Mouse (Mus musculus): Measurements from ENCODE around the gene Plppr1.

The Plppr1 gene

DNA sequence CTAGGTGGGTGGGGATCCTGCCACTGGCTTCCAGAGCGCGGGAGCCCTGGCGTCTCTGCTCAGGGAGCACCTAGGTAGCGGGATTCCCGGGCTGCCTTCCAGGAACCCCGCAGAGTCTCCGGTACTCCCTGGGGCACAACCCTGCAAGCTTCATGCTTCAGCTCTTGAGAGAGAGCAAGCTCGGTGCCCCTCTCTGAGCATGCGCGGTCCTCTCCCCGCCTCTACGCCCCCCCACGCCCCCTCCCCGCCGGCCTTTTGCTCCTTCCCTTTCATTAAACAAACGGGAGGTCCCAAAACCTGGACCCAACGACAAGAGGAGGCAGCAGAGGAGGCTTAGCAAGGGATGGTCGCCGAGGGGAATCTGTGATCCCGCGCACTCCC is at the start of gene Plppr1:
Gene Plppr1 (plus strand): TSS at position 253 of the 381 bp plus-strand sequence.
- no peak for DNase-seq (ENCODE audit: low read depth)

DNA sequence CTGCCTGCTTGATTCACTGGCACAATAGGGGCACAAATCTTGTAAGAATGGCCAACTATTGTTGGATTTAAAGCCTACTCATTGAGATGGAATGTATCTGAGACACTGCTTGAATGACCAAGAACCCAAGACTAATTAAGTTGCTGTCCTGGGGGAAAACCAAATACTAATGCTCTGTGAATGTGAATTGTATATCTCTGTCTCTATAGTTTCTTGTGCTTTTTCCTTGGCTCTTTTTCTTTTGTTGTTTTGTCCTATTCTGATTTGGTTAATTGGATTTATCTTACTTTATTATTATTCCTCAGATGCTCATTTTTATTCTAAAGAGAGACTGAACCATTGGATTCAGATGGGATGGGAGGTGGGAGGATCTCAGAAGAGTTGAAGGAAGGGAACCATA is 42.4 kb upstream of the Plppr1 start:
- no peak for DNase-seq (ENCODE audit: low read depth)

- no peak for DNase-seq (ENCODE audit: low read depth)
These were observed 35.9 kb upstream of the Plppr1 start for GRCm38 (mm10) chr4:49023221-49023620.

- no peak for DNase-seq (ENCODE audit: low read depth)
These were observed 20.8 kb upstream of the Plppr1 start for GRCm38 (mm10) chr4:49038311-49038710.

GRCm38 (mm10) chr4:49039854-49040253 is 19.2 kb upstream of the Plppr1 start:
- DNase-seq (ENCODE audit: low read depth) = no peak

DNA sequence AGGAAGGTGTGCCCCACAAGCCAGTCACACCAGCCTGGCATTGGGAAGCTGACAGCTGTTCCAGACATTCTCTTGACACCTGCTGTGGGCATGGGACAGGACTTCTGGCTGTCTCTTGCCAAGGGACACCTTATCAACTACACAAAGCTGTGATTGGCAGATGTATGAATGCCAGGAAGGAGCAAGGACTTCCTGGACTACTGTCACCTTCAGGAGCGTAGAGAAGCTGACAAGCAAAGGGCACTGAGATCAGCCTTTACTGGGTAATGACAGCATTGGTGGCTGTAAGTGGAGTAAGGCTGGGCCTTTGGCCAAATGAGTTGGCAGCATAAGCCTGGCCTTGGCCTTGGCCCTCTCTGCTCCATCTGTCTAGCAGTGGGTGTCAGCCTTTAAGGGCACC is 17.4 kb upstream of the Plppr1 start:
- DNase-seq (ENCODE audit: low read depth) = no peak

DNA sequence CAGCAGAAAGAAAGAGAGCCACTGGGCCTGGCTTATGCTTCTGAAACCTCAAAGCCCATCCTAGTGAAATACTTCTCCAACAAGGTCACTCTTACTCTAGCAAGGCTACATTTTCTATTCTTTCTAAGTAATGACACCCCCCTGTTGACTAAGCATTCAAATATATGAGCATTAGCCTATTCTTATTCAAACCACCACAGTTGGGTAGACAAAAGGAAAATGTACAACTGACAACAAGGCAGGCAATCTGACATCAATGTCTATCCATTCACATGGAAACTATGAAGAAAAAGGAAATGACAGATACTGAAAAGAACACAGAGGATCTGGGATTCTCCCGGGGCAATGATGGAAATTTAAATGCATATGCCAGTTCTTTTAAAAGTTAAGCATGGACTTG is 8.4 kb upstream of the Plppr1 start:
- DNase-seq (ENCODE audit: low read depth) = no peak

GRCm38 (mm10) chr4:49057916-49058315 is 1.2 kb upstream of the Plppr1 start:
- no peak for DNase-seq (ENCODE audit: low read depth)

GRCm38 (mm10) chr4:49058557-49058956 is 516 bp upstream of the Plppr1 start:
- no peak for DNase-seq (ENCODE audit: low read depth)

DNA sequence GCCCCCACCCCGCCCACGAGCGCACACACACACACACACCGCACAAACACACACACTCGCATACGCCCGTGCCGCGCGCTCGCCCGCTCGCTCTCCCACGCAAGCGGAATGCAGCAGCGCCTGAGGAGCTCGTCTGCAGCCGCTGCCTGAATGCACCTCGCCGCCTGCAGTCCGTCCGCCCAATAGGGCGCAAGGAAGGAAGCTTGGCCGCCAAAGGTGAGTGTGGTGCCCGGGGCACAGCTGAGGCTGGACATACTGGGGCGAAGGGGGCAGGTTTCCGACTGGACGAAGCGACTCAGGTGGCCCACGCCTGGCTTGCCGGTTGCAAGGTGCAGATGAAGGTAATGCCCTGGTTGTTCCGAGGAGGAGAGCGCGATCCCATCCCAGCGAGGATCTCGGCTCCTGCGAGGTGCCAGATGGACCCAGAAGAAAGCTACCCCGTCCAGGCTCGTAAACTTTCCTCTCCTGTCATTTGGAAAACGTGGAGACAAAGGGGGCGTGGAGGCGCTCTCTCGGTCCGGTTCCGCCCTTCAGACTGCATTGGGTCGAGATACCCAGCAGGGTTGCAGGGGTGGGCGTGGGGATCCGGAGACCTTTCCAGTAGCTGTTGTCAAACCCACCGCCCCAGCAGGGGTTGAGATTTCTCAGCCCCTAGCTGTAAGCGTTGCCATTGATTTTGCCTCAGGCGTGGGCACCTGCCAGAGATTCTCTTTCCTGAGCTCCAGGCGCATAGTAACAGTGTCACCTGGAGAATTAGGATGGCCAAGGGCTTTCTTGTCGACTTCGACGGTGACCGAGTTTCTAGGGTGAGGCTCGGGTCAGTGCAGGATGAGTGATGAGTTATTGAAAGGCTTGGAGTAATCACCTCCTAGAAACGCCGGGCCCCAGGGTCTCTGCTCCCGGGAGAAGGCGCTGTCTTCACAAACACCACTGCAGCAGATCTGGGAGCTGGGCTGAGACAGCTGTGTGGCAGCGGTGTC is 619 bp downstream of the Plppr1 start:
- no peak for DNase-seq (ENCODE audit: low read depth)

DNA sequence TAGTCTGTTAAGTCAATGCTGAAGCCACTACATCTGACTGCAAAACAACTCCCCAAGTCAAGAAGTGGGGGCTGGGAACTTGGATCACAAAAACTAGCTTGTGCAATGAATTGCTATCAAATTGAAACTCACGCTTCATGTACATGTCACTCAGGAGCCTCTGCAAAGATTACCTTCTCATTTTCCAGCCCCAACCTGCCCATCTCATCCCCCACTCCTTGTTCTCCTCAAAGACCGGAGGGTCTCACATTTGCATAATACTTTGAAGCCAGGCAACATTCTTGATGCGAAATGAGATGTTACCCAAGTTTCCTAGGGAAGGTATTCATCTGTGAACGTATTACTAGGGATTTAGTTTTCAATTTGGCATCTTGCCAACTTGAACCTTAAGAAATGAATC is 10.4 kb downstream of the Plppr1 start:
- DNase-seq (ENCODE audit: low read depth) = no peak

GRCm38 (mm10) chr4:49072886-49073285 is 13.8 kb downstream of the Plppr1 start:
- no peak for DNase-seq (ENCODE audit: low read depth)

- no peak for DNase-seq (ENCODE audit: low read depth)
These were observed 16.8 kb downstream of the Plppr1 start for GRCm38 (mm10) chr4:49075881-49076280.

DNA sequence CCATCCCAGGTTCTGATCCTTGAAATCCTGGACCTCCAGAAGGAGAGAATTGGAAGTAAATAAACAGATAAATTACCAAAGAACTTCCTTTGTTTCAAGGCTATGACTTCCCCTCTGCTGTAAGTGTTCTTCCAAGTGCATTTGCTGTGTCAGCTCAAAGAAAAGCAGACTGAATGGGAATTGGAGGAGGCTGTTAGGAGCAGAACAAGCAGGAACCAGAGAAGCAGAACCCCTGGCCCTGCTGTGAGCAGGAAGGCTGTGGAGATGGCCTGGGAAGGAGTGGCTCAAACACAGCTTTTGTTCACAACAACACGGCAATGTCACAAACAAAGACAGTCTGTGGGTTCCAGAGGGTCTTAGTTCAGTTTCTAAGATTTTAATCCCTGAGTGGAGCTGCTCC is 20.3 kb downstream of the Plppr1 start:
- DNase-seq (ENCODE audit: low read depth) = no peak

GRCm38 (mm10) chr4:49088205-49088604 is 29.1 kb downstream of the Plppr1 start:
- DNase-seq (ENCODE audit: low read depth) = no peak

DNA sequence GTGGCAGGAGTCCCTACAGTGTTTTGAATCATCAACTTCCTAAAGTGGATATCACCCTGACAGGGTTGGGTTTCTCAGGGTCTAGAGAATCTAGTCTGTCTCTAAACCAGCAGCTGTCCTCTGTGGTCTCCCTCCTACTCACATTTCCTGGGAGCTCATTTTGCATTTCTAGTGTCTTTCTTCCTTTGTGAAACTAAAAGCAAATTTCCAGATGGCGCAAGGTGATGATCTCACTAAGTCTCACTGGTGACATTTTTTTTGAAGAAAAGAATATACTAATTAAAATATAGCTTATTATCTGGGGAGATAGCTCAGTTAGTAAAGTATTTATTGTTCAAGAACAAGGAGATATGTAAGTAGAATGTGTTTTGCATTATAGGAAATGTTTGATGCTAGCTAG is 31.4 kb downstream of the Plppr1 start:
- no peak for DNase-seq (ENCODE audit: low read depth)

DNA sequence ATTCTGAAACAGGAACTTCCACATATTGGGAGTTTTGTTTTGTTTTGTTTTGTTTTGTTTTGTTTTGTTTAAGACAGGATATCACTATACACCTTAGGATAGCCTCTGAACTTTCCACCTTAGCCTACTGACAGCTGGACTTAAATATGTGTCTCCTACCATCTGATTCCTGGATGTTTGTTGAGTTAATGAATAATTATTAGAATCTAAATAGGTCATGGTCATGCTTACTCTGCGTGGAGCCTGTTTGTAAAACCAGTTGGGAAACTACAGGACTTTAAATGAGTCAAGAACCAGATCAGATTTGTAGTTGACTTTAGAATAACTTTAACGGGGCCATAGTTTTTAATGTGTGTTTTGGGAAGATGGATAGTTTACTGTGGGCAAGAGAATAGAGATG is 40.4 kb downstream of the Plppr1 start:
- DNase-seq (ENCODE audit: low read depth) = no peak

GRCm38 (mm10) chr4:49101934-49102768 is 43.1 kb downstream of the Plppr1 start:
- no peak for DNase-seq (ENCODE audit: low read depth)

GRCm38 (mm10) chr4:49102769-49103193 is 43.7 kb downstream of the Plppr1 start:
- DNase-seq (ENCODE audit: low read depth) = no peak

GRCm38 (mm10) chr4:49104860-49105259 is 45.8 kb downstream of the Plppr1 start:
- DNase-seq (ENCODE audit: low read depth) = no peak

DNA sequence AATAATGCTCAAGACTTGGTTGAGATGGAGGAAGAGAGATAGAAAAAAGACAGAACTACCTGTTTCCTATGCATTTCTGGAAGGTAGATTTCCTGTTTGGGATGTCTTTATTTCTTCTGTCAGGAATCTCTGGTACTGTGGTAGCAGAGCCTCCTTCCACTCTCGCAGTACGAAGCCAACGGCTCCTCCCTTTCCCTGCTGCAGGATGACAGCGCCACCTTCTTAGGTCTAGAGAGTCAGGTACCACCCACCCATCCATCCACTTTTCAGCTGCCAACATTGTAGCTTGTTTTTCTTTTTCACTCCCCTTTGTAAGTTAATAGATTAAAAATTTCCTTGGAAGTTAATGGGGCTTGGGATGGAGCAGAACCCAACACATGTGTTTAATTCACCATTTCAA is 48.8 kb downstream of the Plppr1 start:
- no peak for DNase-seq (ENCODE audit: low read depth)

- DNase-seq (ENCODE audit: low read depth) = no peak
These were observed 49.3 kb downstream of the Plppr1 start for GRCm38 (mm10) chr4:49108371-49108770.

DNA sequence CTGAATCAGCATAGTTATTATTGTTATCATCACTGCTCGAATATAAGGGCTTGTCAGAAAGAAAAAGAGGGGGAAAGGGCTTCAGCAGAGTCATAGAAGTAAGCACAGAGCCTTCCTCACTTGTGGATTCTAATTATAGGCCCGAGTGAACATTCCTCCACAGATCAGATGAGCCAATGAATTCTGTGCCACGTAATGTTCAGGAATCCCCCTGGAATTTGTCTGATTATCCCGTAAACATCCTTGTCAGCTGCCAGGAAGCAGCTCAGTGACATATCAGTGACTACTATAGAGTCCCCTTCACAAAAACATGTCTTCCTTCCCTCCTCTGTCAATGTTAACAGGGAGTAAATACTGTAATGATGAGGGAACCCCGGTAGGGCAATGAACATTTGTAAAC is 50.9 kb downstream of the Plppr1 start:
- no peak for DNase-seq (ENCODE audit: low read depth)

Data from c-Kit-positive CD71-negative TER-119-negative erythroid progenitor cells, embryonic 14.5 days (primary cell).